Mouse (Mus musculus) heart, embryonic 13.5 days (tissue): ENCODE data around the gene Cpb2. TPM values are rescaled to one million over a fixed set of nuclear protein-coding genes. Genes with fewer than 3 reads are reported as not detected.

Experiments used
- ATAC-seq: fragments of 200-750 bp; cut with Nextera tagmentation; 2 replicates; pipeline ENCODE4 v1.8.0; 2017; ENCODE audit warnings: moderate TSS enrichment; ENCODE audit not compliant: insufficient number of reproducible peaks, low FRiP score, low TSS enrichment; ENCODE audit errors: extremely low read depth
- H3K27ac ChIP-seq: fragments of 300-500 bp; sonication (generic); replicated peaks from 2 replicates; pipeline ENCODE4 v1.5.1; 2015; ENCODE audit warnings: moderate library complexity, mild to moderate bottlenecking, inconsistent platforms
- H3K27me3 ChIP-seq: fragments of 300-500 bp; sonication (generic); replicated peaks from 2 replicates; pipeline ENCODE4 v1.6.1; 2015; ENCODE audit warnings: mild to moderate bottlenecking, inconsistent platforms
- H3K36me3 ChIP-seq: fragments of 300-500 bp; sonication (generic); 2 replicates; pipeline ENCODE4 v1.6.1; 2015; ENCODE audit warnings: mild to moderate bottlenecking, inconsistent platforms
- H3K4me1 ChIP-seq: fragments of 300-500 bp; sonication (generic); 2 replicates; pipeline ENCODE4 v1.6.1; 2015; ENCODE audit warnings: inconsistent platforms
- H3K4me2 ChIP-seq: fragments of 300-500 bp; sonication (generic); 2 replicates; pipeline ENCODE4 v1.6.1; 2015; ENCODE audit warnings: inconsistent platforms, mild to moderate bottlenecking, moderate library complexity
- H3K4me3 ChIP-seq: fragments of 300-500 bp; sonication (generic); 2 replicates; pipeline ENCODE4 v1.5.1; 2015; ENCODE audit warnings: moderate library complexity, mild to moderate bottlenecking, inconsistent platforms
- H3K9ac ChIP-seq: fragments of 300-500 bp; sonication (generic); 2 replicates; pipeline ENCODE4 v1.6.1; 2015; ENCODE audit warnings: inconsistent platforms, mild to moderate bottlenecking, moderate library complexity
- H3K9me3 ChIP-seq: fragments of 300-500 bp; sonication (generic); 2 replicates; pipeline ENCODE4 v1.6.1; 2016; ENCODE audit warnings: inconsistent platforms
- WGBS: fragments of 180-500 bp; shearing (Covaris S2); methylation state at CpG from one replicate; pipeline ENCODE4 v1.1.7; 2015; ENCODE audit warnings: mixed read lengths; 5-methylcytosine and 5-hydroxymethylcytosine counted together
- microRNA-seq: library from miRNA; unstranded; fragments of <30 nt; microRNA quantifications from one replicate; pipeline ENCODE4, GENCODE M21; 2016
- polyA plus RNA-seq: library from polyadenylated mRNA; unstranded; fragments of >200 nt; fragmentation: Nextera tagmentation; extraction: Ambion mirVana; gene quantifications from 2 replicates; pipeline ENCODE4 v1.2.1, GENCODE M21; 2015

The Cpb2 gene
- polyA plus RNA-seq, 1 experiment from 2014 or later = 0.28 TPM

DNA sequence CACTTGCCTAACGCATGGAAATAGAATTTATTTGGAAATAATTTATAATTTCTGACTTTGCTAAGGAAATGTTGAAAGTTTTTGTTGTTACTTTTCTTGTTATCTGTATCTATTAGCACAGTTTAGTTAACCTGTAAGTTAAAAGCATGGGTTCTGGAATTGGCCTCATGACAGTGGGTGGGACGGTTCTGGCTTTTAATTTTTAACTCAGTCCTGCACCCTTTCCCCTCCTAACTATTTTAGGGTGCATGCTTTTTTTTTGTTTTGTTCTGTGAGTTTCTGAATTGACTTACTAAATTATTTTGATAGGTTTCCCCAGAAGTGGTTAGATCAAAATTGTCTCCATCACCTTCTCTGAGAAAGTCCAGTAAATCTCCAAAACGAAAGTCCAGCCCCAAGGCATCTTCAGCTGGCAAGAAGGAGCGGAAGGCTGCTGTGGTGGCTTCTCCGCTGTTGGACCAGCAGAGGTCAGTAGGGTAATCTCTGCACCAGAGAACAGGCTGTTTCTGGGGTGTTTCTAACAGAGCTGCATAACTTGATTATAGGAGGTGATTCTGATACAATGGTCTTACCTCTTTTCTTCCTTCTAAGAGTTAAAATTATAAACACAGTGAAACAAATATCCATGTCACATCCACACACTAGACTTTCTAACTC lies 67.4 kb downstream of the Cpb2 start:
- 69% methylated on average over 5 of the region's 5 CpGs for WGBS
- Histone ChIP-seq H3K9me3 (no peaks in the 10 kb centered on the region), H3K27me3 (no peaks in the 10 kb centered on the region), H3K27ac (no peak overlapping the region), H3K4me1 (no peaks in the 10 kb centered on the region), H3K36me3 (peaks cover 15% of the 10 kb centered on the region; the same call in 1 of the 2 replicates), H3K9ac (no peak overlapping the region), H3K4me2 (no peak overlapping the region), H3K4me3 (no peak overlapping the region)
- ATAC-seq = no peak

GRCm38 (mm10) chr14:75314484-75314883 lies 72.4 kb downstream of the Cpb2 start:
- no peak overlapping the region for H3K4me2 ChIP-seq
- H3K27me3 ChIP-seq = no peaks in the 10 kb centered on the region
- no peaks in the 10 kb centered on the region for H3K9me3 ChIP-seq
- peaks cover 15% of the 10 kb centered on the region; the same call in 1 of the 2 replicates for H3K36me3 ChIP-seq
- H3K4me1 ChIP-seq = no peaks in the 10 kb centered on the region
- H3K4me3 ChIP-seq = no peak overlapping the region
- no peak for ATAC-seq
- no peak overlapping the region for H3K27ac ChIP-seq
- 87% methylated on average over 2 of the region's 2 CpGs for WGBS
- H3K9ac ChIP-seq = no peak overlapping the region

DNA sequence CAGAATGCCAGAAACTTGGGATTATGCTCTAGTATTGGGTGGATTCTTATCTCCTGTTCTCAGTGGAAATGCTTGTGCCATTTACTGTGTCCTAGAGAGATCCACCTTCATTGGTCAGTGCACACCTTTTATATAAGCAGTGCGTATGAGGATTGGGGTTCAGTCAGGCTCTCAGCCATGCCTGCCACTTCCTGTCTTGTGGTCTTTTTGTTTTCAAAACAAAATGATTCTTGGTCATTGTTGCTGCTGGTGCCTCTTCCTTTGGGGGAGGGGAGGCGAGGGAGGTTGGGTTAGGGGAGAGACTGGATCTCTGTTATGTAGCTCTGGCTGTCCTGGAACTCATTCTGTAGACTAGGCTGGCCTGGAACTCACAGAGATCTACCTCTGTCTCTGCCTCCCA lies 76.6 kb downstream of the Cpb2 start:
- Histone ChIP-seq H3K4me1 (no peaks in the 10 kb centered on the region), H3K36me3 (peaks cover 29% of the 10 kb centered on the region), H3K4me3 (no peak overlapping the region), H3K27me3 (no peaks in the 10 kb centered on the region), H3K4me2 (no peak overlapping the region), H3K9ac (no peak overlapping the region), H3K9me3 (no peaks in the 10 kb centered on the region), H3K27ac (no peak overlapping the region)
- no peak for ATAC-seq
- 79% methylated on average over 2 of the region's 2 CpGs for WGBS

- no peaks in the 10 kb centered on the region for H3K4me1 ChIP-seq
- no peaks in the 10 kb centered on the region for H3K9me3 ChIP-seq
- H3K27me3 ChIP-seq = no peaks in the 10 kb centered on the region
- peaks cover 41% of the 10 kb centered on the region for H3K36me3 ChIP-seq
- no peak overlapping the region for H3K9ac ChIP-seq
- no peak for ATAC-seq
- no peak overlapping the region for H3K4me2 ChIP-seq
- H3K27ac ChIP-seq = no peak overlapping the region
- H3K4me3 ChIP-seq = no peak overlapping the region
- 78% methylated on average over 5 of the region's 5 CpGs for whole genome bisulfite sequencing
These were observed 78.2 kb downstream of the Cpb2 start for GRCm38 (mm10) chr14:75320269-75320668.

- Histone ChIP-seq H3K27me3 (no peaks in the 10 kb centered on the region), H3K9me3 (no peaks in the 10 kb centered on the region), H3K36me3 (peaks cover 58% of the 10 kb centered on the region), H3K4me1 (no peaks in the 10 kb centered on the region), H3K4me3 (no peak overlapping the region), H3K27ac (no peak overlapping the region), H3K4me2 (no peak overlapping the region), H3K9ac (no peak overlapping the region)
- WGBS = 95% methylated on average over 32 of the region's 32 CpGs
- ATAC-seq = no peak
These were observed 81.3 kb downstream of the Cpb2 start for GRCm38 (mm10) chr14:75323354-75323753.

DNA sequence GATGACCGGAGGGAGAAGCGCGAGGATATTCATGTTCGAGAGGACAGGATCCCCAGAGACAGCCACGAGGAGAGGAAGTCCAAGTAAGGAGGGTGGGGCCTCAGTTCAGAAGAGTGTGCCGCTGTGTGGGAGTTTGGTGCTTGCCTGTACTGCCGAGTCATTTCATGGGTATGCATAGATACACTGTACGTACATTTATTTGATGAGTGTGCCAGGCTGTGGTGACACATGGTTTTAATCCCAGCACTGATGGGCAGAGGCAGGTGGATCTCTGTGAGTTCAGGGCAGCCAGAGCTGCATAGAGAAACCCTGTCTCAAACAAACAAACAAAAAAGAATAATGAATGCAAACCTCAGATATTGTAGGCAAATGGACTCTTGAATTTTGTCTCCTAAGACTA lies 86.0 kb downstream of the Cpb2 start:
- peaks cover 82% of the 10 kb centered on the region for H3K36me3 ChIP-seq
- H3K4me2 ChIP-seq = no peak overlapping the region
- no peak for ATAC-seq
- H3K9ac ChIP-seq = no peak overlapping the region
- H3K9me3 ChIP-seq = no peaks in the 10 kb centered on the region
- no peak overlapping the region for H3K4me3 ChIP-seq
- no peaks in the 10 kb centered on the region for H3K27me3 ChIP-seq
- H3K27ac ChIP-seq = no peak overlapping the region
- no peaks in the 10 kb centered on the region for H3K4me1 ChIP-seq
- WGBS = 80% methylated on average over 8 of the region's 8 CpGs

- H3K36me3 ChIP-seq = peaks cover 69% of the 10 kb centered on the region
- H3K9me3 ChIP-seq = no peaks in the 10 kb centered on the region
- no peak for ATAC-seq
- WGBS = 81% methylated on average over 6 of the region's 6 CpGs
- no peak overlapping the region for H3K9ac ChIP-seq
- no peak overlapping the region for H3K4me2 ChIP-seq
- H3K4me1 ChIP-seq = no peaks in the 10 kb centered on the region
- H3K4me3 ChIP-seq = no peak overlapping the region
- no peaks in the 10 kb centered on the region for H3K27me3 ChIP-seq
- no peak overlapping the region for H3K27ac ChIP-seq
These were observed 88.5 kb downstream of the Cpb2 start for GRCm38 (mm10) chr14:75330621-75331020.

Small RNA genes lying within 50 kb of the gene (microRNA-seq; reads per million reads assigned to microRNA genes)
- gene Gm44482 = not detected

Other genes with a start within 250 kb of the Cpb2 start
- 1.2 and 1.3 TPM in 2 replicates for gene Rubcnl, start 226.3 kb upstream of the Cpb2 start, polyA plus RNA-seq
- 0.11 TPM in 1 of 2 replicates, not detected in the other for gene Lrrc63, start 111.4 kb upstream of the Cpb2 start, polyA plus RNA-seq
- 24.5 and 29.1 TPM in 2 replicates for gene Lcp1, start 111.2 kb upstream of the Cpb2 start, polyA plus RNA-seq
- gene Zc3h13, start 42.1 kb downstream of the Cpb2 start, polyA plus RNA-seq = 19.9 and 21.2 TPM in 2 replicates
- gene Siah3, start 213.7 kb downstream of the Cpb2 start, polyA plus RNA-seq = not detected in 2 replicates